Mouse (Mus musculus): Measurements from ENCODE around the gene Pthlh.
"Not testable (repeated sequence)": the region's sequence is repeated elsewhere in the genome, so short reads cannot be mapped to it uniquely, and the experiment has no call there.

Gene Pthlh

GRCm38 (mm10) chr6:147263587-147264565 lies at the start of gene Pthlh:
Pthlh (minus strand) TSS chr6:147264183.
- peak; percentile 12 for DNase-seq (ENCODE audit: low spot score)

DNA sequence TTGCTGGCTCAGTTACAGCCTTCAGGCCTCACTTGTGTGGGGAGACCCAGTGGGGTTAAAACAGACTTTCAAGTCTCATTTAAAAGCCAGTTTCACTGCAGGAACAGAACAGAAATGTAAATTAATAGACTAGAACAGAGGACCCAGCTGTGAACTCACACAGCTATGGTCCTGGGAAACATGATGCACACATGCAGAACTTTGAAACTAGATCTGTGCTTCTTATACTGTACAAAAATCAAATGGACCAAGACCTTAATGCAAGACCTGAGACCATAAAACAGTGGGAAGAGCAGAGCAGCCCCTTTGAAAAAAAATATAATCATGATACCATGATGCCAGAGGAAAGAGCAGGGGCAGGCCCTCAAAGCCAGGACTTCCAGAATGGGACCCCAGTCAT lies 49.3 kb upstream of the Pthlh start:
- no peak for DNase-seq (ENCODE audit: low spot score)

- DNase-seq (ENCODE audit: low spot score), result no peak
Observed at GRCm38 (mm10) chr6:147310435-147310978, 46.5 kb upstream of the Pthlh start.

DNA sequence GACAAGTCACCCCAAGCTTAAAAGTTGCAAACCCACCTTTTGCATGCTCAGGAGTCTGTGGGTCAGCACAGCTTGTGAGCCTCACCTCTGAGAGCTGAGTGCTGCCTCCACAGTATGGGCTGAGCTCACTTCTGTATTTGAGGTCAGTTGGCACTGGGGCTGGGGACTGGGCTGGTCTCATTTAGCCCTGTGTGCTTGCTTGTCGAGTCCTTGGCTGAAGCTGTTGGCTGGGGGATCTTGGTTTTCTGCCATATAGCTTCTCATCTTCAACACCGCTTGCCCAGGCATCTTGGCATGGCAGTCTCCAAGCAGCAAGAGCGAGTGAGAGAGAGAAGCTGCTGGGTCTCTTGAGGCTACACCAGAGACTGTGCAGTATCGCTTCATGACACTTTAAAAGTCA lies 46.1 kb upstream of the Pthlh start:
- DNase-seq (ENCODE audit: low spot score), result no peak

DNA sequence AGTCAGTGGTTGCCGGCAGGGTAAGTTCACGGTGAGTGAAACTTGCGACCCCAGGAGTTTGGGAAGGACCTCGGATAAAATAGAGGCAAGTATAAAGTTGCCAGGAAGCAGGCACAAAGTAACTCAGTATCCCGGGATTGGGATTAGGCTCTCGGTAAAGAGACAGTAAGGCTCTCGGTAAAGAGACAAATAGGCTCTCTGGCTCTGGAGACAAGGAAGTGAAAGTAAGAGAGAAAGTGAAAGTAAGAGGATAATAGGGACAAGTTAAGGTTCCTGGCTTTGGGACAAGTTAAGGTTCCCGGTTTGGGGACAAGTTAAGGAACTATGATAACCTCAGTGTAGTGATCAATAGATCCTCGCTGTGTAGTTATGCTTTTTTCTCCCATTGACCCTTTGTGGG lies 40.3 kb upstream of the Pthlh start:
- DNase-seq (ENCODE audit: low spot score), result not testable (repeated sequence)

DNA sequence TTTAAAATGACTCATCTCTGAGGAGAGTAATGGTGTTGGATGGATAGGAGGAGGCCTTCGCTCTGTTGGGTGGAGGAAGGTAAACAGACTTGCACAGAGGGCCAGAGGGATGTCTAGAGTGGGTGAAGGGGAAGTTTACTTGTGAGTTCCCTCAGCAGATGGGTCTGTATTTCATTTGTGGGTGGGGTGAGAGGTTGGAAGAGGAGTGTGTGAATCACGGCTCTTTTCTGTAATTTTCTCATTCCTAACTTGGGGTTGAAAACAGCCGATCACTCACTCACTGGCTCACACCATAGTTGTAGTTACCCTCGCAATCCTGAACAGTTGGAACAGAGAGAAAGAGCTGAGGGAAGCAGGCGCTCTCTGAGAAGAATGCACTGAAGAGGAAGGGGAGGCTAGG lies 35.6 kb upstream of the Pthlh start:
- DNase-seq (ENCODE audit: low spot score), result no peak

- no peak for DNase-seq (ENCODE audit: low spot score)
Observed at GRCm38 (mm10) chr6:147279309-147279708, 15.3 kb upstream of the Pthlh start.

DNA sequence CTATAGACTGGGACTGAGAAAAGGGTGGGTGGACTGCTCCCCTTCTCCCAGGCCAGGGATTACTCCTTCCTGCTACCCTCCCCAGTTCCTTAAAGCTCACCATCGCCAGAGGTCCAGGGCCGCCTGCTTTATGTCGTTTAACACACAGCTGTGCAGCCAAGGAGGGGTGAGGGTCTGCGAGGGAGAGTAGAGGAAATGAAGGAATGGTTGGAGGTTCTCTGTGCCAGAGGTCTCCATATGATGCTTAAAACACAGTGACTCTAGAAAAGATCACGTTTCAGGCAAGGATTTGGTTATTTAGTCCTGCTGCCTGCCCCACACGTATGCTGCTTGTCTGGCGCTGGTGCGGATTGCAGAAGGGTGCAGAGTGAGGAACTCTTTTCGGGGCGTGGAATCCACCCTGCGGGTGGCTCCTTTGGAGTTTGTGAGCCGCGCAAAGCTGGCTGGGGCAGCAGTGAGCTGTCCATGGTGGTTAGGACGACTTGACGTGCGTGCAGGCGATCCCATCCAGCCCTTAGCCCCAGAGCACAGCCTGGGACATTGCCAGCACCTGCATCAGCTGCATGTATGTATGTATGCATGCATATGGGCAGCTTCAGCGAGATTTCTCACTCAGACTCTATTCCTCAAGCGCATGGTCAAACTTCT lies 4.3 kb upstream of the Pthlh start:
- no peak for DNase-seq (ENCODE audit: low spot score)

- no peak for DNase-seq (ENCODE audit: low spot score)
Observed at GRCm38 (mm10) chr6:147266466-147266865, 2.5 kb upstream of the Pthlh start.

- no peak for DNase-seq (ENCODE audit: low spot score)
Observed at GRCm38 (mm10) chr6:147263178-147263577, 805 bp downstream of the Pthlh start.

GRCm38 (mm10) chr6:147261616-147262015 lies 2.4 kb downstream of the Pthlh start:
- DNase-seq (ENCODE audit: low spot score), result no peak

DNA sequence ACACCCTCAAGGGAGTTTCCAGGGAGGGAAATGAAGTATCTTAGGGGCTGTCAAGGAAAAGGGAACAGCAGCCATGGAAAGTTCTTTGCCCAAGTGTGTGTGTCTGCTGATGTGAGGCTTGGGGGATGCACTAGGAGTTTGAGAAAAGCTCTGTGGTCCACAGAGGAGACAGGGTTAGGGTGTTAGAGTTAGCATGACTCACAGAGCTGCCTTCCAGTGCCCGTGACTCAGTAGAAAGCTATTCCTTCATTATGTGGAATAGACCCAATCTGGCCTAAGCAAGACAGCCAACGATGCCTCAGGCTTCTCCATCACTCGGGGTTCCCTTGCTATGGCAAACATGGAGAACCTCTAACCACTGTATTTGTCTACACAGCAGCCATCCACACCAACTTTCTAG lies 3.2 kb downstream of the Pthlh start:
- no peak for DNase-seq (ENCODE audit: low spot score)

DNA sequence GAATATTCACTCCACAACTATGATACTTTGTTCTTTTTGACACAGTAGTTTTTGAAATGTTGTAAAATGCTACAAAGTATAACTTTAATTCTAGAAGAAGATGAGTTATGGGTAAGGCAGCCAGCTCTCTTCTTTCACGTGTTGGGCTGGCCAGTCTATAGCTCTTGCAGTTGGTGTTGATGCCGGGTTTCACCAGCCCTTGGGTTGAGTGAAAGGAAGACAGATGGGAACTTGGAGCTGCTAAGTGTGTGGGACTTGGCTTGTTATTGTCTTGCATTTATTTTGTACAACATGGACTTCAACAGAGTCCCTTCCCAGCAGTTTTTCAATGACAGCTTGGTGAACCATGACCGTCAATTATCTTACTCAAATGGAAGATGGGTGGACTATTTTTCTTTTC lies 16.2 kb downstream of the Pthlh start:
- DNase-seq (ENCODE audit: low spot score), result no peak

DNA sequence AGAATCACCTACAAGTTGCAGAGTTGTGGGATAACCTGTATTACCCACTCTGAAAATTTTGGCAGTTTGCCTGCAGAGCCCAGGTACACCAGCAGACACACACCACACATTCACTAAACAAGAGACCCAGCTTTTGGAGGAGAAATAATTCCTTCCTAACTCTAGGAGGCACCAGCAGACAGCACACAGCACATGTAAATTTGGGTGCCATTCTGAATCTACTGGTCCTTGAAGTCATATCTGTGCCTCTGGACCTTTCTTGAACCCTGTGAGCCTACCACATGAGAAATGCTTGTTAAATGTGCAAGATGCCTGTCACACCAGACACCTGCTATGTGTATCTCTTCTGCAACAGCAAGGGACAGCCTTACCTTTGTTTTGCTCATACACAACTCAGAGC lies 19.7 kb downstream of the Pthlh start:
- DNase-seq (ENCODE audit: low spot score), result no peak

- no peak for DNase-seq (ENCODE audit: low spot score)
Observed at GRCm38 (mm10) chr6:147243655-147244054, 20.3 kb downstream of the Pthlh start.

DNA sequence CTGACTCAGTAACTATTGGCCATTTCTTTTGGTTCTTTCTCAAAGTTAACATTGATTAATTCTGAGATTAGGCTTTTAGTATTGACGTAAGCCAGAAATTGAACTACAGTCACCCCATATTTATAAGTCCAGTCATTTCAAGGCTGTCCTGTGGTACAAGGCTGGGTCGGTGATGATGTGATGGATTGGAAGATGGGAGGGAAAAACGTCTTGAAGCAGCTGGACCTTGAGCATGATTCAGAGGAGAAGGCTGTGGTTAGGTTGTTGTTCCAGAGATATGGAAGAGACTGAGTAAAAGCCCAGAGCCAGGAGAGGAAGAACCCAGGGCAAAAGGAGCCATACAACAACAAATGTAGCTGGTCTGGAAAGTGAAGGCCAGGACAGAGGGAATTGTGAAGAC lies 22.4 kb downstream of the Pthlh start:
- DNase-seq (ENCODE audit: low spot score), result no peak

- DNase-seq (ENCODE audit: low spot score), result peak; percentile 7
Observed at GRCm38 (mm10) chr6:147240203-147240804, 23.7 kb downstream of the Pthlh start.

GRCm38 (mm10) chr6:147226696-147227095 lies 37.3 kb downstream of the Pthlh start:
- no peak for DNase-seq (ENCODE audit: low spot score)

- no peak for DNase-seq (ENCODE audit: low spot score)
Observed at GRCm38 (mm10) chr6:147219099-147219498, 44.9 kb downstream of the Pthlh start.

- DNase-seq (ENCODE audit: low spot score), result no peak
Observed at GRCm38 (mm10) chr6:147216156-147216555, 47.8 kb downstream of the Pthlh start.

DNA sequence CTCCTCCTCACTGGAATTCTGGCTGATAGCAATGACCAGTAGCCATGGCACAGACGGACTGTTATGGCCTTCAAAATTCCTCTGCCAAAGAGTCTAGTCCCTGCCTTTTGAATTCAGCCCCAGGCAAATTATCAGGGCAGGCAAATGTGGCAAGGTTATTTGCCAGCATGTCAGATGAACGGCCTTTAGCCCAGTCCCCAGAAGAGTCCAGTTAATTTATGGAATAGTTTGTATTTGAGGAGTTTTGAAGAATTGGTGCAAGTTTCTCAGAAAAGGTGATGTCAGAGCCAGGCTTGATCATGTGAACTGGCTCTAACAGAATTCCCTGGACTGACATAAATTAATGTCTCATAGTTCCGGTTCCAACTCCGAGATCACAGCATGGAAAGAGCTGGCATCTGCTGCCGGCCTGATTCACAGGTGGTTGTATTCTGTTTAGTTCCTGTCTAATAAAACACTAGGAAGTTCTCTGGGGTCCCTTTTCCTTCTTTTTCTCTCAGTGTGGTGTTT lies 56.1 kb downstream of the Pthlh start:
- no peak for DNase-seq (ENCODE audit: low spot score)

Measured in T-cell, adult 2 months (primary cell).